Mouse (Mus musculus) frontal cortex, postnatal 36 days (tissue): ENCODE measurements at regions not wholly inside any gene's neighbourhood (a gene's known extent, or its start where the extent isn't known, plus 50 kb on each side); places are given as distances from the start of the nearest gene placed in this dataset.
A peak's percentile ranks its signal among the peaks of the same experiment; 100 is the strongest.

Experiments used
- DNase-seq, 2 experiments: peaks; one replicate each; pipeline ENCODE4 v3.0.0; 2022; ENCODE audit warnings: low spot score in 2 of 2

- DNase-seq = no peak
Observed at GRCm38 (mm10) chr3:143806940-143807339, 398.1 kb downstream of the Lmo4 start.

GRCm38 (mm10) chr3:143797850-143798249 is 407.2 kb downstream of the Lmo4 start:
- no peak for DNase-seq

- no peak for DNase-seq
Observed at GRCm38 (mm10) chr3:143790905-143791304, 414.1 kb downstream of the Lmo4 start.

- DNase-seq = no peak
Observed at GRCm38 (mm10) chr3:143789932-143790570, 415.0 kb downstream of the Lmo4 start.

GRCm38 (mm10) chr3:143786889-143787288 is 418.1 kb downstream of the Lmo4 start:
- no peak for DNase-seq

GRCm38 (mm10) chr3:143784353-143784791 is 420.6 kb downstream of the Lmo4 start:
- DNase-seq = no peak

- no peak for DNase-seq
Observed at GRCm38 (mm10) chr3:143778161-143778560, 426.9 kb downstream of the Lmo4 start.

- DNase-seq = no peak
Observed at GRCm38 (mm10) chr3:143759337-143759736, 445.7 kb downstream of the Lmo4 start.

GRCm38 (mm10) chr3:143753197-143753596 is 451.8 kb downstream of the Lmo4 start:
- DNase-seq = no peak

GRCm38 (mm10) chr3:143752660-143753059 is 452.4 kb downstream of the Lmo4 start:
- no peak for DNase-seq

GRCm38 (mm10) chr3:143750128-143750527 is 454.9 kb downstream of the Lmo4 start:
- no peak for DNase-seq

- DNase-seq = peak in 1 of 2 experiments; percentile 30
Observed at GRCm38 (mm10) chr3:143743649-143744048, 461.4 kb downstream of the Lmo4 start.

GRCm38 (mm10) chr3:143742786-143743571 is 462.0 kb downstream of the Lmo4 start:
- DNase-seq = no peak

- DNase-seq = peak in 1 of 2 experiments; percentile 65
Observed at GRCm38 (mm10) chr3:143738676-143739075, 466.3 kb downstream of the Lmo4 start.

GRCm38 (mm10) chr3:143737844-143738243 is 467.2 kb downstream of the Lmo4 start:
- no peak for DNase-seq

- DNase-seq = no peak
Observed at GRCm38 (mm10) chr3:143736651-143737398, 468.2 kb downstream of the Lmo4 start.

- no peak for DNase-seq
Observed at GRCm38 (mm10) chr3:143734791-143735190, 470.2 kb downstream of the Lmo4 start.

- DNase-seq = no peak
Observed at GRCm38 (mm10) chr3:143732966-143733725, 471.9 kb downstream of the Lmo4 start.

GRCm38 (mm10) chr3:143729473-143730076 is 475.4 kb downstream of the Lmo4 start:
- no peak for DNase-seq

- DNase-seq = peak in 1 of 2 experiments; percentile 59
Observed at GRCm38 (mm10) chr3:143722571-143722970, 482.4 kb downstream of the Lmo4 start.

- DNase-seq = no peak
Observed at GRCm38 (mm10) chr3:143722082-143722481, 482.9 kb downstream of the Lmo4 start.
